Mouse (Mus musculus): ENCODE measurements around the gene Ralgps1. TPM values are rescaled to one million over a fixed set of nuclear protein-coding genes. Genes with fewer than 3 reads are reported as not detected.

Gene Ralgps1
- polyA plus RNA-seq, 1 experiment, result not detected

- no peaks in the 10 kb centered on the region for H3K36me3 ChIP-seq (ENCODE audit: control insufficient read depth)
- H3K4me1 ChIP-seq (ENCODE audit: control insufficient read depth), result no peaks in the 10 kb centered on the region
- no peaks in the 10 kb centered on the region for H3K27me3 ChIP-seq (ENCODE audit: control insufficient read depth)
- no peak for TF ChIP-seq TAL1 (IDR thresholded peaks at IDR 0.05; ENCODE audit: low read length)
- TF ChIP-seq GATA1 (IDR thresholded peaks at IDR 0.05; ENCODE audit: low read length), result no peak
- H3K4me3 ChIP-seq (replicated peaks), result no peak overlapping the region
- no peaks in the 10 kb centered on the region for H3K9me3 ChIP-seq (ENCODE audit: control insufficient read depth, low read length)
Measured at GRCm38 (mm10) chr2:33302828-33303227, 68.5 kb downstream of the Ralgps1 start.

- H3K36me3 ChIP-seq (ENCODE audit: control insufficient read depth), result no peaks in the 10 kb centered on the region
- H3K4me3 ChIP-seq (replicated peaks), result no peak overlapping the region
- H3K27me3 ChIP-seq (ENCODE audit: control insufficient read depth), result no peaks in the 10 kb centered on the region
- H3K9me3 ChIP-seq (ENCODE audit: control insufficient read depth, low read length), result no peaks in the 10 kb centered on the region
- H3K4me1 ChIP-seq (ENCODE audit: control insufficient read depth), result no peaks in the 10 kb centered on the region
- TF ChIP-seq TAL1 (IDR thresholded peaks at IDR 0.05; ENCODE audit: low read length) (no peak), GATA1 (IDR thresholded peaks at IDR 0.05; ENCODE audit: low read length) (no peak)
Measured at GRCm38 (mm10) chr2:33302405-33302804, 68.9 kb downstream of the Ralgps1 start.

GRCm38 (mm10) chr2:33300371-33301046, 70.8 kb downstream of the Ralgps1 start:
- H3K9me3 ChIP-seq (ENCODE audit: control insufficient read depth, low read length), result no peaks in the 10 kb centered on the region
- no peaks in the 10 kb centered on the region for H3K4me1 ChIP-seq (ENCODE audit: control insufficient read depth)
- no peaks in the 10 kb centered on the region for H3K36me3 ChIP-seq (ENCODE audit: control insufficient read depth)
- H3K4me3 ChIP-seq (replicated peaks), result no peak overlapping the region
- no peaks in the 10 kb centered on the region for H3K27me3 ChIP-seq (ENCODE audit: control insufficient read depth)
- no peak for TF ChIP-seq GATA1 (IDR thresholded peaks at IDR 0.05; ENCODE audit: low read length)
- no peak for TF ChIP-seq TAL1 (IDR thresholded peaks at IDR 0.05; ENCODE audit: low read length)

GRCm38 (mm10) chr2:33298928-33299327, 72.4 kb downstream of the Ralgps1 start:
- H3K9me3 ChIP-seq (ENCODE audit: control insufficient read depth, low read length), result no peaks in the 10 kb centered on the region
- no peaks in the 10 kb centered on the region for H3K27me3 ChIP-seq (ENCODE audit: control insufficient read depth)
- H3K36me3 ChIP-seq (ENCODE audit: control insufficient read depth), result no peaks in the 10 kb centered on the region
- no peaks in the 10 kb centered on the region for H3K4me1 ChIP-seq (ENCODE audit: control insufficient read depth)
- no peak overlapping the region for H3K4me3 ChIP-seq (replicated peaks)
- no peak for TF ChIP-seq TAL1 (IDR thresholded peaks at IDR 0.05; ENCODE audit: low read length)
- TF ChIP-seq GATA1 (IDR thresholded peaks at IDR 0.05; ENCODE audit: low read length), result no peak

GRCm38 (mm10) chr2:33295115-33295514, 76.2 kb downstream of the Ralgps1 start:
- TF ChIP-seq TAL1 (IDR thresholded peaks at IDR 0.05; ENCODE audit: low read length) (no peak), GATA1 (IDR thresholded peaks at IDR 0.05; ENCODE audit: low read length) (no peak)
- peaks cover 4% of the 10 kb centered on the region for H3K4me1 ChIP-seq (ENCODE audit: control insufficient read depth)
- H3K4me3 ChIP-seq (replicated peaks), result no peak overlapping the region
- no peaks in the 10 kb centered on the region for H3K9me3 ChIP-seq (ENCODE audit: control insufficient read depth, low read length)
- no peaks in the 10 kb centered on the region for H3K27me3 ChIP-seq (ENCODE audit: control insufficient read depth)
- H3K36me3 ChIP-seq (ENCODE audit: control insufficient read depth), result no peaks in the 10 kb centered on the region

- Histone ChIP-seq H3K27me3 (ENCODE audit: control insufficient read depth) (no peaks in the 10 kb centered on the region), H3K36me3 (ENCODE audit: control insufficient read depth) (no peaks in the 10 kb centered on the region), H3K9me3 (ENCODE audit: control insufficient read depth, low read length) (no peaks in the 10 kb centered on the region), H3K4me3 (replicated peaks) (no peak overlapping the region), H3K4me1 (ENCODE audit: control insufficient read depth) (peaks cover 4% of the 10 kb centered on the region)
- TF ChIP-seq GATA1 (IDR thresholded peaks at IDR 0.05; ENCODE audit: low read length), result no peak
- TF ChIP-seq TAL1 (IDR thresholded peaks at IDR 0.05; ENCODE audit: low read length), result no peak
Measured at GRCm38 (mm10) chr2:33292057-33292456, 79.2 kb downstream of the Ralgps1 start.

- no peak for TF ChIP-seq TAL1 (IDR thresholded peaks at IDR 0.05; ENCODE audit: low read length)
- no peak for TF ChIP-seq GATA1 (IDR thresholded peaks at IDR 0.05; ENCODE audit: low read length)
- Histone ChIP-seq H3K4me1 (ENCODE audit: control insufficient read depth) (peaks cover 4% of the 10 kb centered on the region), H3K9me3 (ENCODE audit: control insufficient read depth, low read length) (no peaks in the 10 kb centered on the region), H3K36me3 (ENCODE audit: control insufficient read depth) (no peaks in the 10 kb centered on the region), H3K4me3 (replicated peaks) (no peak overlapping the region), H3K27me3 (ENCODE audit: control insufficient read depth) (no peaks in the 10 kb centered on the region)
Measured at GRCm38 (mm10) chr2:33290491-33290890, 80.8 kb downstream of the Ralgps1 start.

- no peaks in the 10 kb centered on the region for H3K9me3 ChIP-seq (ENCODE audit: control insufficient read depth, low read length)
- H3K27me3 ChIP-seq (ENCODE audit: control insufficient read depth), result no peaks in the 10 kb centered on the region
- no peaks in the 10 kb centered on the region for H3K36me3 ChIP-seq (ENCODE audit: control insufficient read depth)
- TF ChIP-seq GATA1 (IDR thresholded peaks at IDR 0.05; ENCODE audit: low read length) (no peak), TAL1 (IDR thresholded peaks at IDR 0.05; ENCODE audit: low read length) (no peak)
- H3K4me1 ChIP-seq (ENCODE audit: control insufficient read depth), result peaks cover 4% of the 10 kb centered on the region
- no peak overlapping the region for H3K4me3 ChIP-seq (replicated peaks)
Measured at GRCm38 (mm10) chr2:33288837-33289236, 82.4 kb downstream of the Ralgps1 start.

GRCm38 (mm10) chr2:33283674-33284073, 87.6 kb downstream of the Ralgps1 start:
- Histone ChIP-seq H3K36me3 (ENCODE audit: control insufficient read depth) (no peaks in the 10 kb centered on the region), H3K9me3 (ENCODE audit: control insufficient read depth, low read length) (no peaks in the 10 kb centered on the region), H3K4me3 (replicated peaks) (no peak overlapping the region), H3K4me1 (ENCODE audit: control insufficient read depth) (no peaks in the 10 kb centered on the region), H3K27me3 (ENCODE audit: control insufficient read depth) (no peaks in the 10 kb centered on the region)
- TF ChIP-seq GATA1 (IDR thresholded peaks at IDR 0.05; ENCODE audit: low read length), result no peak
- TF ChIP-seq TAL1 (IDR thresholded peaks at IDR 0.05; ENCODE audit: low read length), result no peak

GRCm38 (mm10) chr2:33282877-33283276, 88.4 kb downstream of the Ralgps1 start:
- no peak overlapping the region for H3K4me3 ChIP-seq (replicated peaks)
- TF ChIP-seq TAL1 (IDR thresholded peaks at IDR 0.05; ENCODE audit: low read length) (no peak), GATA1 (IDR thresholded peaks at IDR 0.05; ENCODE audit: low read length) (no peak)
- H3K27me3 ChIP-seq (ENCODE audit: control insufficient read depth), result no peaks in the 10 kb centered on the region
- H3K4me1 ChIP-seq (ENCODE audit: control insufficient read depth), result no peaks in the 10 kb centered on the region
- no peaks in the 10 kb centered on the region for H3K36me3 ChIP-seq (ENCODE audit: control insufficient read depth)
- no peaks in the 10 kb centered on the region for H3K9me3 ChIP-seq (ENCODE audit: control insufficient read depth, low read length)
